Mouse (Mus musculus) CH12.LX (cell line): ENCODE results near the gene Zfp663. TPM values are rescaled to one million over a fixed set of nuclear protein-coding genes. Genes with fewer than 3 reads are reported as not detected.

Experiments
- DNase-seq: peaks from one replicate; pipeline ENCODE4 v3.0.0-alpha.2; 2013; ENCODE audit errors: extremely low read depth
- H3K27ac ChIP-seq: 2 replicates; pipeline ENCODE4 v1.5.1; 2012; ENCODE audit warnings: low read depth, mild to moderate bottlenecking, control low read depth, moderate library complexity; ENCODE audit not compliant: insufficient read depth
- H3K27me3 ChIP-seq: replicated peaks from 2 replicates; pipeline ENCODE3; 2012; ENCODE audit warnings: inconsistent platforms
- H3K36me3 ChIP-seq, 2 experiments: replicated peaks in 1 of 2; 2 replicates each; pipeline versions ENCODE3 to v1.6.1; 2012; ENCODE audit warnings: inconsistent platforms in 1 of 2, low read length in 1 of 2, mild to moderate bottlenecking in 1 of 2, mixed read lengths in 1 of 2, moderate library complexity in 1 of 2; ENCODE audit not compliant: control insufficient read depth in 1 of 2, insufficient read depth in 1 of 2
- H3K4me1 ChIP-seq, 2 experiments: 2 replicates each; pipeline ENCODE4 v1.6.1; 2012; ENCODE audit warnings: inconsistent platforms in 1 of 2, moderate library complexity in 1 of 2; ENCODE audit not compliant: insufficient read depth in 2 of 2, control insufficient read depth in 1 of 2
- H3K4me2 ChIP-seq: 2 replicates; pipeline ENCODE4 v1.6.1; 2012; ENCODE audit warnings: low read depth, mild to moderate bottlenecking, control low read depth; ENCODE audit not compliant: poor library complexity, insufficient read depth, severe bottlenecking
- H3K4me3 ChIP-seq, 3 experiments: fragments of 150-350 bp in 1 of 3; sonication (generic) in 1 of 3; replicated peaks in 1 of 3; 2 replicates each; pipeline versions ENCODE3 to v1.5.1; 2011 to 2012; ENCODE audit warnings: low read depth in 2 of 3, low read length in 2 of 3, mild to moderate bottlenecking in 2 of 3, moderate library complexity in 2 of 3, control low read depth in 1 of 3, improper control_type of control experiment in 1 of 3, inconsistent platforms in 1 of 3, mixed read lengths in 1 of 3; ENCODE audit not compliant: poor library complexity in 1 of 3
- H3K79me2 ChIP-seq: replicated peaks from 2 replicates; pipeline ENCODE4 v1.6.1; 2012; ENCODE audit warnings: mild to moderate bottlenecking, moderate library complexity; ENCODE audit not compliant: control insufficient read depth, poor library complexity, insufficient read depth, severe bottlenecking; ENCODE audit errors: extremely low read depth
- H3K9ac ChIP-seq: 2 replicates; pipeline ENCODE4 v1.6.1; 2012; ENCODE audit warnings: low read depth, mild to moderate bottlenecking, control low read depth, moderate library complexity; ENCODE audit not compliant: insufficient read depth
- H3K9me3 ChIP-seq: replicated peaks from 2 replicates; pipeline ENCODE3; 2012; ENCODE audit warnings: low read length, inconsistent platforms, mixed read lengths
- BHLHE40 ChIP-seq: IDR thresholded peaks from 2 replicates; pipeline ENCODE4 v1.6.1; 2011; ENCODE audit warnings: mild to moderate bottlenecking, low read depth, low read length, improper control_type of control experiment
- E2F4 ChIP-seq: IDR thresholded peaks from 2 replicates; pipeline ENCODE4 v1.6.1; 2011; ENCODE audit warnings: low read depth, low read length, improper control_type of control experiment; ENCODE audit not compliant: insufficient replicate concordance
- EP300 ChIP-seq: IDR thresholded peaks from 2 replicates; pipeline ENCODE4 v1.6.1; 2011; ENCODE audit warnings: low read length, improper control_type of control experiment
- ETS1 ChIP-seq: conservative IDR thresholded peaks from 2 replicates; pipeline ENCODE4 v1.6.1; 2012; ENCODE audit warnings: low read depth, mild to moderate bottlenecking, inconsistent platforms, low read length, improper control_type of control experiment, moderate library complexity
- GABPA ChIP-seq: IDR thresholded peaks from 2 replicates; pipeline ENCODE4 v1.6.1; 2012; ENCODE audit warnings: low read depth, low read length, improper control_type of control experiment, inconsistent platforms; ENCODE audit not compliant: insufficient replicate concordance
- JUN ChIP-seq: IDR thresholded peaks from 2 replicates; pipeline ENCODE4 v1.6.1; 2011; ENCODE audit warnings: low read depth, mild to moderate bottlenecking, low read length, improper control_type of control experiment, moderate library complexity; ENCODE audit not compliant: insufficient read depth
- JUND ChIP-seq: conservative IDR thresholded peaks from 2 replicates; pipeline ENCODE4 v1.6.1; 2011; ENCODE audit warnings: low read depth, low read length, improper control_type of control experiment
- KAT2A ChIP-seq: IDR thresholded peaks from 2 replicates; pipeline ENCODE4 v1.6.1; 2012; ENCODE audit warnings: low read length, improper control_type of control experiment, inconsistent platforms; ENCODE audit not compliant: insufficient replicate concordance
- MAFK ChIP-seq: IDR thresholded peaks from 2 replicates; pipeline ENCODE4 v1.6.1; 2011; ENCODE audit warnings: low read length, improper control_type of control experiment; ENCODE audit not compliant: insufficient replicate concordance
- MYC ChIP-seq: IDR thresholded peaks from 2 replicates; pipeline ENCODE4 v1.6.1; 2011; ENCODE audit warnings: low read depth, mild to moderate bottlenecking, improper control_type of control experiment, low read length
- RCOR1 ChIP-seq: conservative IDR thresholded peaks from 2 replicates; pipeline ENCODE4 v1.6.1; 2012; ENCODE audit warnings: low read depth, mild to moderate bottlenecking, inconsistent platforms, low read length, improper control_type of control experiment
- SMC3 ChIP-seq: IDR thresholded peaks from 2 replicates; pipeline ENCODE4 v1.6.1; 2011; ENCODE audit warnings: low read depth, low read length, improper control_type of control experiment
- TBP ChIP-seq: conservative IDR thresholded peaks from 2 replicates; pipeline ENCODE4 v1.6.1; 2011; ENCODE audit warnings: low read depth, low read length, improper control_type of control experiment
- UBTF ChIP-seq: IDR thresholded peaks from 2 replicates; pipeline ENCODE4 v1.6.1; 2012; ENCODE audit warnings: low read depth, mild to moderate bottlenecking, inconsistent platforms, low read length, improper control_type of control experiment, moderate library complexity
- USF1 ChIP-seq: IDR thresholded peaks from 2 replicates; pipeline ENCODE4 v1.6.1; 2014; ENCODE audit warnings: low read depth, mild to moderate bottlenecking, inconsistent platforms, low read length, improper control_type of control experiment
- ZC3H11A ChIP-seq: IDR thresholded peaks from 2 replicates; pipeline ENCODE4 v1.6.1; 2012; ENCODE audit warnings: low read depth, mild to moderate bottlenecking, inconsistent platforms, low read length, improper control_type of control experiment
- ZKSCAN1 ChIP-seq: IDR thresholded peaks from 2 replicates; pipeline ENCODE4 v1.6.1; 2012; ENCODE audit warnings: low read depth, inconsistent platforms, low read length, improper control_type of control experiment, borderline replicate concordance
- ZMIZ1 ChIP-seq: IDR thresholded peaks from 2 replicates; pipeline ENCODE4 v1.6.1; 2012; ENCODE audit warnings: low read depth, mild to moderate bottlenecking, inconsistent platforms, low read length, improper control_type of control experiment
- dilution Hi-C: fragments of 300-500 bp; cut with MboI; formaldehyde crosslinking; loops from 2 replicates; pipeline ENCODE4 v1.14.3; 2020; ENCODE audit warnings: low sequenced_read_pairs; ENCODE audit not compliant: extremely low pct_unique_long_range_greater_than_20kb, extremely low pct_ligation_motif_present
- in situ Hi-C: fragments of 300-500 bp; cut with MboI; formaldehyde crosslinking; loops from 3 replicates; pipeline ENCODE4 v1.14.3; 2019; ENCODE audit warnings: low sequenced_read_pairs, low pct_ligation_motif_present, low pct_unique_long_range_greater_than_20kb, mixed read lengths
- polyA plus RNA-seq: library from polyadenylated mRNA; unstranded; fragments of >175 nt; gene quantifications from 2 replicates; pipeline ENCODE4 v1.2.1, GENCODE M21; 2012; ENCODE audit warnings: low read depth; ENCODE audit not compliant: insufficient read length
- total RNA-seq, 2 experiments: library from RNA; depleted of rRNA; stranded (reverse); fragments of 300-350 nt in 1 of 2; fragments of >200 nt in 1 of 2; gene quantifications; 2 replicates each; pipeline ENCODE4 v1.2.3; 2012 to 2014

Zfp663 gene
- total and polyA plus RNA-seq, 3 experiments = not detected

DNA sequence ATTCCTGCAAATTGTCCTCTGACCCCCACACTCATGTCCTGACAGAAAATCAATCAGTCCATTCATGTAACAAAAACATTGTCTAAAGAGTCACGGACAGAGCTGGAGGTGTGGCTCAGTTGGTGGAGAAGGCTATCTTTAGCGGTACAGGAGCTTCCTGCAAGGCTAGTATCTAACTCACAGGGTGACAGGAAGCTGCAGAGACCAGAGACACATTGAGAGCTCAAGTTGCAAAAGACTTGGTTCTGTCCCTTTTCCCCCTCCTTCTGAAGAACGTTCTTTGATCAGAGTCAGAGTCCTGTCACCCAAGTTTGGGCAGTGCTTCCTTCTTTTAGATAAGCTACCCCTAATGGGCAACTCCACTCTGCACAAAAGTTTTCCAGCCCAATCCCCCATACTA, 38.8 kb downstream of the Zfp663 start:
- Histone ChIP-seq H3K27me3 (peaks cover 24% of the 10 kb centered on the region), H3K4me3 (no peak overlapping the region), H3K79me2 (no peaks in the 10 kb centered on the region), H3K4me2 (no peak overlapping the region), H3K4me1 (peaks cover 12 to 34% of the 10 kb centered on the region in 2 experiments), H3K9ac (no peak overlapping the region), H3K27ac (no peak overlapping the region), H3K36me3 (no peaks in the 10 kb centered on the region), H3K9me3 (peaks cover 4% of the 10 kb centered on the region)
- TF ChIP-seq TBP = no peak
- TF ChIP-seq SMC3 = no peak
- no peak for TF ChIP-seq UBTF
- no peak for TF ChIP-seq E2F4
- no peak for TF ChIP-seq BHLHE40
- TF ChIP-seq ZMIZ1 = no peak
- no peak for TF ChIP-seq ETS1
- TF ChIP-seq EP300 = no peak
- TF ChIP-seq ZC3H11A = no peak
- no peak for TF ChIP-seq KAT2A
- no peak for TF ChIP-seq JUND
- no peak for TF ChIP-seq MYC
- in situ Hi-C loops (loop anchor here (10.0 kb wide), 1 partner anchor 255 kb away; no protein-coding TSS in a partner anchor), dilution Hi-C loops (no loop called here)
- no peak for DNase-seq

DNA sequence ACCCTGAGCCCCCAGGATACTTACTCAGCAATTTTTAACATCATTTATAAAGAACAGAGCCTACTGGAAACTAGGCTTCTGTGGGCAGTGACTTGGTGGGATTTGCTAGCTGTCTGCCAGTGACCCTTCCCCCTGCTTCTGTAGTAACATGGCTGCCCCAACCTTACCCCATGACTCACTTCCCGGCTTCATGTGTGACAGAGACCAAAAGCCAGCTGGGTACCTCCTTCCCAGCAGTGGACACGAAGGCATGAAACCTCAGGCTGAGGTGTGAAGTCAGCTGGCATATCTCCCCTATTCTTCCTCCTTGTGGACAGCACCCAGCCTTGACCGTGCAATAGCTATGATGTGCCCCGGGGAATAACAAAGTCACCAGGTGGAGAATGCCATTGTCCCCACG, 39.8 kb downstream of the Zfp663 start:
- H3K9ac ChIP-seq = no peak overlapping the region
- TF ChIP-seq MAFK (0 out of 2 replicates have a peak, but pooled peaks have one; percentile 9), RCOR1 (no peak)
- TF ChIP-seq, all 38 proteins: peak for 1
- Histone ChIP-seq H3K79me2 (no peaks in the 10 kb centered on the region), H3K27ac (no peak overlapping the region), H3K9me3 (peaks cover 4% of the 10 kb centered on the region), H3K27me3 (peaks cover 23% of the 10 kb centered on the region), H3K4me2 (no peak overlapping the region), H3K36me3 (peaks cover 0 to 2% of the 10 kb centered on the region in 2 experiments), H3K4me1 (peaks cover 12 to 34% of the 10 kb centered on the region in 2 experiments), H3K4me3 (no peak overlapping the region)
- in situ Hi-C loops = no loop called here
- dilution Hi-C loops = no loop called here
- DNase-seq = no peak

DNA sequence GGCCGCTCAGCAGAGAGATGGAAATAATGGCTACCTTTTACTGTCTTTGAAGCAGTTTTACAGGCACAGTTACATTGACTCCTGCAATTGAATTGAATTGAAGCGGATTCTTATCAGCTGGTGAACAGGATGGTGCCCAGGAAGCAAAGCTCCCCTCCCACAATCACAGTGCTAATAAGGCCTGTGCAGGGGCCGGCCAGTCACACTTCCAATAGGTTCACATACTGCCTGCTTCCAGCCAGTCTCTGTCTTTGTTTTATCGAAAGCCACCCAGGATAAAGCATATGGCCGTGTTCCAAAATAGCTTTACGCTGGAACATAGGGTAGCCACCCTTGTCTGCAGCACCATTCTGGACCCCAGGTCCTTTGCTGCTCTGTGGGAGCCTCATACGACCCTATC, 41.1 kb downstream of the Zfp663 start:
- H3K4me1 ChIP-seq = peaks cover 9 to 23% of the 10 kb centered on the region in 2 experiments
- no peak for TF ChIP-seq SMC3
- TF ChIP-seq UBTF = no peak
- TF ChIP-seq USF1 = no peak
- TF ChIP-seq ZKSCAN1 = no peak
- TF ChIP-seq GABPA = no peak
- no peak for TF ChIP-seq JUN
- TF ChIP-seq, all 38 proteins: peak for 0
- Histone ChIP-seq H3K27me3 (peaks cover 23% of the 10 kb centered on the region), H3K27ac (no peak overlapping the region), H3K4me2 (no peak overlapping the region), H3K9me3 (peaks cover 4% of the 10 kb centered on the region), H3K4me3 (no peak overlapping the region), H3K9ac (no peak overlapping the region), H3K36me3 (peaks cover 0 to 7% of the 10 kb centered on the region in 2 experiments), H3K79me2 (no peaks in the 10 kb centered on the region)
- DNase-seq = no peak
- in situ Hi-C loops = no loop called here
- dilution Hi-C loops = no loop called here
